Mouse (Mus musculus): ENCODE data around the gene Dab2ip.

GRCm38 (mm10) chr2:35702608-35703007, 144.5 kb downstream of the Dab2ip start:
- TF ChIP-seq CTCF (IDR thresholded peaks at IDR 0.05; ENCODE audit: low read depth, low read length) (no peak), POLR2A (IDR thresholded peaks at IDR 0.05; ENCODE audit: borderline replicate concordance, low read depth, low read length) (no peak)
